Comparison of ENCODE assay signal across 8 mouse cellular contexts in genomic region chr9:22467371-22468169, GRCm38 (mm10). TPM values are rescaled to one million over a fixed set of nuclear protein-coding genes. Genes with fewer than 3 reads are reported as not detected.
DNase-seq lines count a peak whose midpoint lies in the region; ATAC-seq and TF ChIP-seq lines count a peak whose summit lies in the region.

No protein-coding gene starts in this region.

- peak; percentile 72 for DNase-seq in 416B (ENCODE audit: low read depth)
- DNase-seq in MEL-GATA-1-ER (ENCODE audit: extremely low read depth, low read depth): peak; percentile 54
- DNase-seq in cerebellum, adult 9-11 months: peak; percentile 63
- DNase-seq in gastrocnemius, postnatal 25 days: peak; percentile 29
- peak; percentile 56 for DNase-seq in kidney, adult 18-20 months
- DNase-seq in liver, embryonic 14.5 days (ENCODE audit: low read depth in 3 of 3, low spot score in 3 of 3): peak in 2 of 3 experiments; percentile 30 to 45
- DNase-seq in natural killer cell, adult 2 months (ENCODE audit: low spot score in 2 of 2): peak; percentile 35 to 55
- DNase-seq in thymus, adult 2 months: peak; percentile 65

- peaks cover 5% of the 10 kb centered on the region; the same call in 1 of the 2 replicates for H3K36me3 ChIP-seq in liver, embryonic 14.5 days (replicated peaks; ENCODE audit: control insufficient read depth, insufficient read depth, low read depth)
- H3K36me3 ChIP-seq in thymus, adult 2 months (ENCODE audit: control insufficient read depth, insufficient read depth, low read length): no peaks in the 10 kb centered on the region

- peak overlapping the region; percentile 72 to 80 for H3K4me3 ChIP-seq in liver, embryonic 14.5 days (ENCODE audit: insufficient read depth in 1 of 2, low read depth in 2 of 2, low read length in 2 of 2)
- peak overlapping the region; percentile 95 for H3K4me3 ChIP-seq in thymus, adult 2 months (ENCODE audit: control insufficient read depth, insufficient read depth, low read length)

- TF ChIP-seq POLR2A in thymus, adult 2 months (IDR thresholded peaks at IDR 0.05; ENCODE audit: control insufficient read depth, extremely low read depth, insufficient read depth, low read length, poor library complexity): no peak

- peaks cover 0 to 5% of the 10 kb centered on the region in 2 experiments; a peak in 1 of 4 replicates for H3K4me1 ChIP-seq in liver, embryonic 14.5 days (replicated peaks; ENCODE audit: control insufficient read depth in 2 of 2, insufficient read depth in 2 of 2, low read length in 1 of 2)
- H3K4me1 ChIP-seq in thymus, adult 2 months (replicated peaks; ENCODE audit: control insufficient read depth, insufficient read depth, low read length): no peaks in the 10 kb centered on the region

- peak overlapping the region; percentile 46 for H3K27ac ChIP-seq in liver, embryonic 14.5 days
- peak overlapping the region; percentile 55 for H3K27ac ChIP-seq in thymus, adult 2 months (ENCODE audit: control insufficient read depth, insufficient read depth, low read length)

- TF ChIP-seq EP300 in liver, embryonic 14.5 days (IDR thresholded peaks at IDR 0.05; ENCODE audit: low read depth): no peak

- no peaks in the 10 kb centered on the region for H3K27me3 ChIP-seq in liver, embryonic 14.5 days (ENCODE audit: control insufficient read depth, insufficient read depth, low read length)
- no peaks in the 10 kb centered on the region for H3K27me3 ChIP-seq in thymus, adult 2 months (ENCODE audit: control insufficient read depth, insufficient read depth, low read length)

- no peaks in the 10 kb centered on the region for H3K9me3 ChIP-seq in liver, embryonic 14.5 days (ENCODE audit: control insufficient read depth, low read length)

- WGBS in liver, embryonic 14.5 days (ENCODE audit: insufficient replicate concordance): under 1% methylated on average over 73 of the region's 73 CpGs
- WGBS in thymus, adult 2 months: under 1% methylated on average over 71 of the region's 73 CpGs

- peak overlapping the region; percentile 89 for H3K9ac ChIP-seq in liver, embryonic 14.5 days (replicated peaks)

- peak overlapping the region; percentile 98 for H3K4me2 ChIP-seq in liver, embryonic 14.5 days (ENCODE audit: low read depth)

- TF ChIP-seq CTCF in liver, embryonic 14.5 days (IDR thresholded peaks at IDR 0.05; ENCODE audit: low read depth): no peak
- TF ChIP-seq CTCF in thymus, adult 2 months (IDR thresholded peaks at IDR 0.05; ENCODE audit: borderline replicate concordance, control insufficient read depth, extremely low read depth, insufficient read depth, low read length, poor library complexity): 0 out of 2 replicates have a peak, but pooled peaks have one; percentile 23

- peak; percentile 71 for ATAC-seq in liver, embryonic 14.5 days (ENCODE audit: insufficient read depth)

RNA-seq across cellular contexts. Expression of gene Rp9, which starts 2.0 kb away (rescaled TPM):
- total RNA-seq in gastrocnemius, postnatal 25 days (2021): 10 to 100 TPM; 30.1 to 31.2 TPM
- polyA plus RNA-seq in liver, embryonic 14.5 days (2012; rRNA removed): 15.8 and 32.5 TPM in 2 replicates
- polyA plus RNA-seq in liver, embryonic 14.5 days (2014; fragmentation: Nextera tagmentation; extraction: Ambion mirVana): 34.1 and 37.2 TPM in 2 replicates
- 124 and 176 TPM in 2 replicates for polyA plus RNA-seq in thymus, adult 2 months (2012; rRNA removed)

RNA-seq across cellular contexts. Expression of gene Bbs9, which starts 7.9 kb away (rescaled TPM):
- 1 to 10 TPM; 7.3 to 7.8 TPM for total RNA-seq in gastrocnemius, postnatal 25 days (2021)
- polyA plus RNA-seq in liver, embryonic 14.5 days (2012; rRNA removed): 2.2 and 2.6 TPM in 2 replicates
- 2.3 and 3.0 TPM in 2 replicates for polyA plus RNA-seq in liver, embryonic 14.5 days (2014; fragmentation: Nextera tagmentation; extraction: Ambion mirVana)
- polyA plus RNA-seq in thymus, adult 2 months (2012; rRNA removed): 19.1 and 21.4 TPM in 2 replicates

RNA-seq across cellular contexts. Expression of gene Gm17545, which starts 13.5 kb away (rescaled TPM):
- total RNA-seq in gastrocnemius, postnatal 25 days (2021): not detected
- not detected in 2 replicates for polyA plus RNA-seq in liver, embryonic 14.5 days (2012; rRNA removed)
- not detected in 2 replicates for polyA plus RNA-seq in liver, embryonic 14.5 days (2014; fragmentation: Nextera tagmentation; extraction: Ambion mirVana)
- not detected in 2 replicates for polyA plus RNA-seq in thymus, adult 2 months (2012; rRNA removed)

RNA-seq across cellular contexts. Expression of gene 9530077C05Rik, which starts 56.3 kb away (rescaled TPM):
- under 1 TPM; 0.20 to 0.86 TPM for total RNA-seq in gastrocnemius, postnatal 25 days (2021)
- polyA plus RNA-seq in liver, embryonic 14.5 days (2012; rRNA removed): 0.89 and 1.1 TPM in 2 replicates
- polyA plus RNA-seq in liver, embryonic 14.5 days (2014; fragmentation: Nextera tagmentation; extraction: Ambion mirVana): 1.5 and 1.8 TPM in 2 replicates
- 1.9 and 2.1 TPM in 2 replicates for polyA plus RNA-seq in thymus, adult 2 months (2012; rRNA removed)

Comparison
In these comparisons a context has a peak if more than half of its experiments do, and no peak if none do; other contexts are left out.
1. Peak in every context shown above with its lines: DNase-seq, ATAC-seq, H3K4me3 ChIP-seq and H3K27ac ChIP-seq.